Mouse (Mus musculus) right cerebral cortex, adult 18-20 months (tissue): ENCODE measurements at regions not wholly inside any gene's neighbourhood (a gene's known extent, or its start where the extent isn't known, plus 50 kb on each side); places are given as distances from the start of the nearest gene placed in this dataset.

ENCODE experiments used
- DNase-seq: peaks from one replicate; pipeline ENCODE4 v3.0.0; 2022; ENCODE audit warnings: mixed read lengths

DNA sequence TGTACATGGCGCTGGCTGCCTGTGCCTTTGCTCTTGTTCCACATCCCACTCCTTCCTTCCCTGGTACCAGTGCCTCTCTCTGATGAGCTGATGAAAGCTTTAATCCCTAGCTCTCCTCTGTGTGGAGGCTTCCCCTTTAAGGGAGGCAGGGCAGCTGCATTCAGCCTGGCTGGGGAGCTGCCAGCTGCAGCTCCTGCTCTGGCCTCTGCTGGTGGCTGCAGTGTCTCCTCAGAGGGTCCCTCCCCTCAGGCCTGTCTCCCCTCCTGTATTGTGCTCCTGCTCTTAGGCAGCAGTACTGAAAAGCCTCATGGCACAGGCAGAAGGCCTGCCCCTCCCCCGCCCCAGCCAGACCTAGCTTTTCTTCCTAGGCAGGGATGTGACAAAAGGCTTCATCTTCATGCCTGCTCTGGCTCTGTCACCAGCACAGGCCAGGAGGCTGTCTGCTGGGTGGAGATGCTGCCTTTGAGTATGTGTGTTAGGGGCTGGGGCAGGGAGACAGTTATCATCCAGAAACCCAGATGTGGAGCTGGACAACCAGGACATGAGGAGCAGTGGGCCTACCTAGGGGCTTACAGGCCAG is 97.7 kb upstream of the Zcchc13 start:
- DNase-seq: peak; percentile 26

GRCm38 (mm10) chrX:103533306-103533705 is 97.1 kb upstream of the Zcchc13 start:
- DNase-seq: peak; percentile 30

- DNase-seq: no peak
These were observed 96.6 kb upstream of the Zcchc13 start for GRCm38 (mm10) chrX:103533831-103534230.

GRCm38 (mm10) chrX:103546490-103547202 is 83.7 kb upstream of the Zcchc13 start:
- no peak for DNase-seq

- DNase-seq: peak; percentile 57
These were observed 79.1 kb upstream of the Zcchc13 start for GRCm38 (mm10) chrX:103551304-103551703.

DNA sequence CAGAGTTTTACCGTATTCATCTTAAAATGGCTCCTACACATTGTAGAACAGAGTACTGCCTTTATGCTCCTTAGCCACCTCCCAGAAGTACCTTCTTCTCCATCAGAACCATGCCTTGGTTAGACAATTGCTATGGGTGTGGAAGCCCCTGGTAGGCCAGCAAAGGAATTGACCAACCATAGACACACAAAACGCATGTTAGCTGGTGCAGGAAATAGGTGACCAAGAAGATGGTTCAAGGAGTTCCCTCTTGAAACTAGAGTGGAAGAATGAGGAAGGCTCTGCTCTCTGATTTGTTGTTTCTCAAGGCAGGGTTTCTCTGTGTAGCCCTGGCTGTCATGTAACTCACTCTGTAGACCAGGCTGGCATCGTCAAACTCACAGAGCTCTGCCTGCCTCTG is 77.2 kb upstream of the Zcchc13 start:
- DNase-seq: no peak

- DNase-seq: no peak
These were observed 76.8 kb upstream of the Zcchc13 start for GRCm38 (mm10) chrX:103553605-103554004.

DNA sequence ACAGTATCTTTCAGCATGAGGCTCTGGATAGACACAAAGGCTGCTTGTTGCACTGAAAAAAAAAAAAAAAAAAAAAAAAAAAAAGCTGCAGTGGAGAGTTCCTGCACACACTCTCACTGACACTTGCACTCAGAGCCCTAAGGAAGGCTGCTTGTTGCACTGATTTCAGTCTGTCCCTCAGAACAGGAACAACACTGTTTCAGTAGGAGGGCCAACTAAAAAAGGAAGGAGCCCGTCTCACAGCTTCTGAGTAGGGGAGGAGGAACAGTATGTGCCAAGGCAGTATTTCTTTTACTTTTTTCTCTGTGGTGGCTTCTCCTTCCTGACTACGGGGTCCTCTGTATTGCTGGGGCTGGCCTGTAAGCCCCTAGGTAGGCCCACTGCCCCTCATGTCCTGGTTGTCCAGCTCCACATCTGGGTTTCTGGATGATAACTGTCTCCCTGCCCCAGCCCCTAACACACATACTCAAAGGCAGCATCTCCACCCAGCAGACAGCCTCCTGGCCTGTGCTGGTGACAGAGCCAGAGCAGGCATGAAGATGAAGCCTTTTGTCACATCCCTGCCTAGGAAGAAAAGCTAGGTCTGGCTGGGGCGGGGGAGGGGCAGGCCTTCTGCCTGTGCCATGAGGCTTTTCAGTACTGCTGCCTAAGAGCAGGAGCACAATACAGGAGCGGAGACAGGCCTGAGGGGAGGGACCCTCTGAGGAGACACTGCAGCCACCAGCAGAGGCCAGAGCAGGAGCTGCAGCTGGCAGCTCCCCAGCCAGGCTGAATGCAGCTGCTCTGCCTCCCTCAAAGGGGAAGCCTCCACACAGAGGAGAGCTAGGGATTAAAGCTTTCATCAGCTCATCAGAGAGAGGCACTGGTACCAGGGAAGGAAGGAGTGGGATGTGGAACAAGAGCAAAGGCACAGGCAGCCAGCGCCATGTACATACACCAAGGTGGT is 75.1 kb upstream of the Zcchc13 start:
- peak; percentile 33 for DNase-seq

- peak; percentile 24 for DNase-seq
These were observed 74.3 kb upstream of the Zcchc13 start for GRCm38 (mm10) chrX:103556046-103556445.

- no peak for DNase-seq
These were observed 73.5 kb upstream of the Zcchc13 start for GRCm38 (mm10) chrX:103556681-103557490.

GRCm38 (mm10) chrX:103557496-103557895 is 72.9 kb upstream of the Zcchc13 start:
- DNase-seq: no peak

GRCm38 (mm10) chrX:103563531-103564246 is 66.7 kb upstream of the Zcchc13 start:
- DNase-seq: peak; percentile 90

- no peak for DNase-seq
These were observed 57.0 kb upstream of the Zcchc13 start for GRCm38 (mm10) chrX:103573344-103573743.

GRCm38 (mm10) chrX:103579484-103579883 is 50.9 kb upstream of the Zcchc13 start:
- DNase-seq: no peak
